ENCODE assay signal across 12 mouse cellular contexts in the genomic region with DNA sequence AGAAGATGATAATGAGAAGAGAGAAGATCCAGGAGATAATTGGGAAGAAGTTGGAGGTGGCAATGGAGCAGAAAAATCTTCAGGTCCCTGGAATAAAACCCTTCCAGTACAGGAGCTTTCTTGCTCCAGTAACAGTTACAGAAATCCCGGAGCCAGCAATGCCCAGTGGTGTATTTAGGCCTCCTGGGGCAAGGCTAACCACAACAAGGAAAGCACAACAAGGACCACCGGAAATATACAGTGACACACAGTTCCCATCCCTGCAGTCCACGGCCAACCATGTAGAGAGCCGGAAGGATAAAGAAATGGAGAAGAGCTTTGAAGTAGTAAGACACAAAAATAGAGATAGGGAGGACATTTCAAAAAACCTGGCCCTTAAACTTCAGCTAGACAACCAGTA. TPM values are rescaled to one million over a fixed set of nuclear protein-coding genes. Genes with fewer than 3 reads are reported as not detected.
"Had no signal": no experiment of that assay in that cellular context is flagged by ENCODE, and none has a peak within 500 bp of the region (broad histone marks: within the 10 kb centered on the region; RNA-seq: fewer than 3 reads in every experiment).

No protein-coding gene starts in this region.

RNA-seq across cellular contexts. Expression of a gene that starts 38.0 kb away (rescaled TPM):
- polyA plus RNA-seq: heart, embryonic 13.5 days; heart, embryonic 14.5 days; heart, postnatal 0 days; hindbrain, embryonic 10.5 days; hindbrain, embryonic 11.5 days; hindbrain, embryonic 12.5 days; hindbrain, embryonic 15.5 days; hindbrain, embryonic 16.5 days; hindbrain, postnatal 0 days; kidney, adult 2 months; kidney, embryonic 16.5 days; large intestine, adult 2 months had no signal
